21 mouse cellular contexts compared by ENCODE assay signal in the genomic region with DNA sequence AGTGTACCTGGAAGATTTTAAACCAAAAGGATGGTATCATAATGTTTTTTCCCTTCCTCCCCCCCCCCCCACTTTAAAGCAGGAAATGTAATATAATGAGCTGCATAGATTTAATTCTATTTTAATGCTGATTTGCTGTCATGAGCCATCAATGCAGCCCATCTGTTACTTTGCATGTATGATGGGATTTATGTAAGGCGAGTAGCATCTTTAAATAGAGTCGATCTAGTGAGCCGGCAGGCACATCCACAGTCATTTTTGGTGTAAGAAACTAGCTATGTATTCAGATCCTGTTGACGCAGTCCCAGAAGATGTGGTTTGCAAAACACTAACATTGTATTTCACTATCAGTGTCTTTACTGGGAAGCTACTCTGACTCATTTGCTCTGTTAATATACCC.
DNase-seq lines count a peak whose midpoint lies in the region; ATAC-seq and TF ChIP-seq lines count a peak whose summit lies in the region.
"Had no signal": no experiment of that assay in that cellular context is flagged by ENCODE, and none has a peak within 500 bp of the region (broad histone marks: within the 10 kb centered on the region; RNA-seq: fewer than 3 reads in every experiment).

No protein-coding gene starts in this region.

- H3K4me3 ChIP-seq in forebrain, embryonic 16.5 days (replicated peaks; ENCODE audit: low read length): no peak overlapping the region
- H3K4me3 ChIP-seq in lung, adult 2 months (replicated peaks; ENCODE audit: extremely low read depth, low read depth, low read length): no peak overlapping the region
- H3K4me3 ChIP-seq: embryonic facial prominence, embryonic 13.5 days; heart, embryonic 15.5 days; hindbrain, embryonic 13.5 days had no signal

- H3K27ac ChIP-seq in forebrain, embryonic 16.5 days (ENCODE audit: low read length): peak overlapping the region; percentile 44; the same call in 1 of the 2 replicates
- H3K27ac ChIP-seq: embryonic facial prominence, embryonic 13.5 days; heart, embryonic 15.5 days; hindbrain, embryonic 13.5 days; hindbrain, postnatal 0 days had no signal

- no peaks in the 10 kb centered on the region for H3K27me3 ChIP-seq in forebrain, embryonic 16.5 days (replicated peaks; ENCODE audit: control insufficient read depth, insufficient read depth, low read length)
- H3K27me3 ChIP-seq: embryonic facial prominence, embryonic 13.5 days; heart, embryonic 15.5 days; hindbrain, embryonic 13.5 days had no signal

- intact Hi-C loops in left cerebral cortex, postnatal 14 days (cut with DNase I): loop anchor here (10.0 kb wide), 1 partner anchor 411 kb away; no protein-coding TSS in a partner anchor

- no peaks in the 10 kb centered on the region for H3K36me3 ChIP-seq in forebrain, embryonic 16.5 days (ENCODE audit: control insufficient read depth, insufficient read depth)
- H3K36me3 ChIP-seq: embryonic facial prominence, embryonic 13.5 days; heart, embryonic 15.5 days; hindbrain, embryonic 13.5 days had no signal

- 54% methylated on average over 4 of the region's 4 CpGs for WGBS in forebrain, embryonic 16.5 days
- WGBS in lung, adult 2 months: 93% methylated on average over 4 of the region's 4 CpGs

- 0 out of 2 replicates have a peak, but pooled peaks cover 2% of the 10 kb centered on the region for H3K4me1 ChIP-seq in forebrain, embryonic 16.5 days (replicated peaks; ENCODE audit: control insufficient read depth, insufficient read depth, low read length)
- no peaks in the 10 kb centered on the region for H3K4me1 ChIP-seq in lung, adult 2 months (ENCODE audit: control insufficient read depth, insufficient read depth, low read length)
- H3K4me1 ChIP-seq: heart, embryonic 15.5 days had no signal

- TF ChIP-seq CTCF in brain, embryonic 14.5 days (IDR thresholded peaks at IDR 0.05; ENCODE audit: borderline replicate concordance, extremely low read depth, insufficient read depth, insufficient read length): no peak
- no peak for TF ChIP-seq CTCF in lung, adult 2 months (IDR thresholded peaks at IDR 0.05; ENCODE audit: insufficient read depth, low read length)

- no peaks in the 10 kb centered on the region for H3K9me3 ChIP-seq in forebrain, embryonic 16.5 days (ENCODE audit: control insufficient read depth, low read length)
- H3K9me3 ChIP-seq: embryonic facial prominence, embryonic 13.5 days; heart, embryonic 15.5 days; hindbrain, embryonic 13.5 days had no signal

- no peak for TF ChIP-seq POLR2A in brain, embryonic 14.5 days (IDR thresholded peaks at IDR 0.05; ENCODE audit: borderline replicate concordance, extremely low read depth, insufficient read depth, insufficient read length, poor library complexity, severe bottlenecking)
- no peak for TF ChIP-seq POLR2A in lung, adult 2 months (IDR thresholded peaks at IDR 0.05; ENCODE audit: borderline replicate concordance, extremely low read depth, low read depth, low read length)

- no peak overlapping the region for H3K9ac ChIP-seq in forebrain, embryonic 16.5 days (replicated peaks; ENCODE audit: low read depth, low read length)
- H3K9ac ChIP-seq: embryonic facial prominence, embryonic 13.5 days; heart, embryonic 15.5 days; hindbrain, embryonic 13.5 days had no signal

- no peak for DNase-seq in frontal cortex, postnatal 14 days (ENCODE audit: low spot score in 2 of 2)
- peak; percentile 34 to 47 for DNase-seq in left cerebral cortex, postnatal 14 days (ENCODE audit: low spot score in 2 of 2)
- no peak for DNase-seq in left cerebral cortex, adult 8-10 months (ENCODE audit: low spot score in 2 of 2)
- DNase-seq in brain, embryonic 14.5 days (ENCODE audit: low read depth): peak; percentile 68
- no peak for DNase-seq in cerebellum, adult 8-10 months
- no peak for DNase-seq in lung, adult 2 months
- DNase-seq: adrenal gland, adult 2 months; adrenal gland, postnatal 25 days; cerebellum, adult 11-12 months; cerebellum, adult 9-11 months; cerebellum, postnatal 36 days; gastrocnemius, postnatal 10 days; heart, adult 18-20 months; heart, postnatal 14 days had no signal

- peak; percentile 83 for ATAC-seq in frontal cortex, adult (ENCODE audit: low TSS enrichment)
- ATAC-seq in forebrain, embryonic 16.5 days: peak; percentile 79
- ATAC-seq: hindbrain, postnatal 0 days had no signal

- H3K4me2 ChIP-seq in forebrain, embryonic 16.5 days (ENCODE audit: low read length): no peak overlapping the region
- H3K4me2 ChIP-seq: embryonic facial prominence, embryonic 13.5 days; heart, embryonic 11.5 days; heart, embryonic 15.5 days; hindbrain, embryonic 13.5 days had no signal

Comparison
In these comparisons a context has a peak if more than half of its experiments do, and no peak if none do; other contexts are left out.
1. DNase-seq: peak in left cerebral cortex, postnatal 14 days (2 of 2) and brain, embryonic 14.5 days (single experiment); none in frontal cortex, postnatal 14 days (0 of 2), left cerebral cortex, adult 8-10 months (0 of 2), cerebellum, adult 8-10 months (single experiment) and lung, adult 2 months (single experiment).